Mouse (Mus musculus) thymus, adult 18-20 months (tissue): ENCODE data around the gene Lrrc57.

Source experiments
- DNase-seq, 2 experiments: peaks; one replicate each; pipeline ENCODE4 v3.0.0; 2022; ENCODE audit warnings: mixed read lengths in 2 of 2

The Lrrc57 gene

GRCm38 (mm10) chr2:120608830-120609723 lies at the start of gene Lrrc57, which contains the start of gene Haus2:
Lrrc57 (minus strand) TSS chr2:120609520.
Haus2 (plus strand) TSS chr2:120609383.
- peak; percentile 86 to 90 for DNase-seq

- no peak for DNase-seq
Observed at GRCm38 (mm10) chr2:120658486-120658885, 49.2 kb upstream of the Lrrc57 start.

GRCm38 (mm10) chr2:120656711-120657110 lies 47.4 kb upstream of the Lrrc57 start:
- no peak for DNase-seq

GRCm38 (mm10) chr2:120655905-120656304 lies 46.6 kb upstream of the Lrrc57 start:
- no peak for DNase-seq

GRCm38 (mm10) chr2:120654693-120655092 lies 45.4 kb upstream of the Lrrc57 start:
- no peak for DNase-seq

- DNase-seq: no peak
Observed at GRCm38 (mm10) chr2:120652925-120653284, 43.6 kb upstream of the Lrrc57 start.

GRCm38 (mm10) chr2:120652256-120652924 lies 43.1 kb upstream of the Lrrc57 start:
- DNase-seq: no peak

GRCm38 (mm10) chr2:120646777-120647176 lies 37.5 kb upstream of the Lrrc57 start:
- DNase-seq: no peak

- DNase-seq: no peak
Observed at GRCm38 (mm10) chr2:120643836-120644235, 34.5 kb upstream of the Lrrc57 start.

GRCm38 (mm10) chr2:120640835-120641234 lies 31.5 kb upstream of the Lrrc57 start:
- DNase-seq: no peak

GRCm38 (mm10) chr2:120631957-120632356 lies 22.6 kb upstream of the Lrrc57 start:
- DNase-seq: no peak

- no peak for DNase-seq
Observed at GRCm38 (mm10) chr2:120631521-120631920, 22.2 kb upstream of the Lrrc57 start.

GRCm38 (mm10) chr2:120630655-120631054 lies 21.3 kb upstream of the Lrrc57 start:
- no peak for DNase-seq

- no peak for DNase-seq
Observed at GRCm38 (mm10) chr2:120630246-120630645, 20.9 kb upstream of the Lrrc57 start.

GRCm38 (mm10) chr2:120628886-120629735 lies 19.8 kb upstream of the Lrrc57 start, which contains the start of gene Stard9:
Stard9 (plus strand) TSS chr2:120629121.
- DNase-seq: peak; percentile 98

GRCm38 (mm10) chr2:120628076-120628865 lies 19.0 kb upstream of the Lrrc57 start:
- DNase-seq: no peak

- no peak for DNase-seq
Observed at GRCm38 (mm10) chr2:120622920-120623319, 13.6 kb upstream of the Lrrc57 start.

- no peak for DNase-seq
Observed at GRCm38 (mm10) chr2:120619538-120619937, 10.2 kb upstream of the Lrrc57 start.

- no peak for DNase-seq
Observed at GRCm38 (mm10) chr2:120616279-120617163, 7.2 kb upstream of the Lrrc57 start.

GRCm38 (mm10) chr2:120606021-120606690 lies 3.2 kb downstream of the Lrrc57 start:
- DNase-seq: no peak
